Mouse (Mus musculus) heart, adult 9 months (tissue): ENCODE data around the gene Adam19.
"Not testable (repeated sequence)": the region's sequence is repeated elsewhere in the genome, so short reads cannot be mapped to it uniquely, and the experiment has no call there.

Source experiments
- DNase-seq, 2 experiments: peaks; one replicate each; pipeline ENCODE4 v3.0.0; 2022; ENCODE audit warnings: low spot score in 2 of 2

Adam19 gene

DNA sequence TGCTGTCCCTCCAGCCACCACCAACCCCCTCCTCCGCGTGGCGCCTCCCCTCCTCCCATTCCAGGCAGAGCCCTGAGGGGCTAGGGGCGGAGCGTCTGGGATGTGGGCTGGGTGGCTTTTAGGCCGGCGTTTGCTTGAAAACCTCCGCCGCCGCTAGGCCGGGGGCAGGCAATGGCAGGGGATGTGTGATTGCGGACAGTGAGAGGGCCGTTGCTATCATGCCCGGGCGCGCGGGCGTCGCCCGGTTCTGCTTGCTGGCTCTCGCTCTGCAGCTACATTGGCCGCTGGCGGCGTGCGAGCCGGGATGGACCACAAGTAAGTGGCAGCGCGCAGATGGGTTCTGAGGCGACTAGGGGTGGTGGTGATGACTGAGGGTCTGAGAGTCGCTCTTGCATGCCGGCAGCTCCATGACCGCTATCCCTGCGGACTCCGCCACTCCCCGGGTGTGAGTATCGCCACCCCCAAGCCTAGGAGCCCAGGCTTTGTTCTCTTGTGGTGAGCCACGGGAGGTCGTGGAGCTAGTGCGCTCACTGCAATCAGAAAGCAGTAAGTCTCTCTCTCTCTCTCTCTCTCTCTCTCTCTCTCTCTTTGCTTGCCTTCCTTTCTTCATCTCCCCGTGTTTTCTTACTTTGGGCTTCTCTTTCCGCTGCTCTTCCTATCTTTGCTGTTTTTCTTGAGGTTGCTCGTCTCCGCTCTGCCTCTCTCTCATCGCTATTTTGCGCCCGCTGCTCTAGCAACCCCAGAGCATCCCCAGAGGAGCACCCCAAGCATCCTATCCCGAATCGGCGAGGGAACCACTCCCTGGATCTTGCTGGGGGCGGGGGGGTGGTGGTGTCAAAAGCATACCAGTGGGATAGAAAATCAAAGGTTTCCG lies at the start of gene Adam19:
Gene Adam19 (plus strand): TSS at position 97 of the 874 bp plus-strand sequence.
- peak; percentile 79 to 81 for DNase-seq

DNA sequence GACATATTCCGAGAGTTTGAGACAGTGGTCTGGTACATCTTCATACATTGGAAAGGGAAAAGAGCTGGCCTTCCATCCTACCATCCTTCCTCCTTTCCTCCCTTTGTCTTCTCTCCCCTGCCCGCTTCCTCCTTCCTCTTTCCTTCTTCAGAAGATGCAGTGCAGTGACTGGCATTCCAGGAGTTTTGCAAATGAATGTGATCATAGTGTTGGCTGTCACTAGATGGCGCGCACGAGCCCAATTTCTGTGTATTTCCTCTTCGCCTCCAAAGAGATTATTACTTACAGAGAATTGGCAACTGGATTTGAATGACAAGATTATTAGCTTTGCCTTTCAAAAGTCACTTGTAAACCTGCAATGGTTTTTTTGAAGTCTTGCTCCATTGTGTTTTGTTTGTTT lies 39.7 kb upstream of the Adam19 start:
- peak in 1 of 2 experiments; percentile 50 for DNase-seq

DNA sequence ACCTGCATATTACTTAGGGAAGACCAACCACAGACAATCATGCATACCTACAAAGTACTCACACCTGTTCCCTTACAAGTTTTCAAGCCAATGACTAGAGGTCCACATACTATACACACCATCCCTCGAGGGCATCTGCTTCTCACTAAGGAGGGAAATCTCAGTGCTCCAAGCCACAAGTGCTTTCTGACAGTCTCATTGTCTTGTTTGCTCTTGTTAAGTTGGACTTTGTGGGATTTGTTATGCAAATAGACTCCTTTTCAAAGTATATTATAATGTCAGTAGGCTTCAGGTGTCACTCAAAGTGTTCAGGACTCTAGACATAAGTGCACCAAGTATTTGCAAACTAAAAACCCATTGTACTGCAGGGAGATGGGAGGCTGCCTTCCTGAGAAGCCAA lies 35.5 kb upstream of the Adam19 start:
- no peak for DNase-seq

- DNase-seq = no peak
These were observed 33.9 kb upstream of the Adam19 start for GRCm38 (mm10) chr11:46021850-46022249.

- DNase-seq = no peak
These were observed 32.8 kb upstream of the Adam19 start for GRCm38 (mm10) chr11:46022983-46023382.

- DNase-seq = peak in 1 of 2 experiments; percentile 8
These were observed 29.8 kb upstream of the Adam19 start for GRCm38 (mm10) chr11:46025962-46026392.

- no peak for DNase-seq
These were observed 27.6 kb upstream of the Adam19 start for GRCm38 (mm10) chr11:46027952-46028814.

- no peak for DNase-seq
These were observed 26.3 kb upstream of the Adam19 start for GRCm38 (mm10) chr11:46029485-46029884.

GRCm38 (mm10) chr11:46030026-46030425 lies 25.8 kb upstream of the Adam19 start:
- no peak for DNase-seq

DNA sequence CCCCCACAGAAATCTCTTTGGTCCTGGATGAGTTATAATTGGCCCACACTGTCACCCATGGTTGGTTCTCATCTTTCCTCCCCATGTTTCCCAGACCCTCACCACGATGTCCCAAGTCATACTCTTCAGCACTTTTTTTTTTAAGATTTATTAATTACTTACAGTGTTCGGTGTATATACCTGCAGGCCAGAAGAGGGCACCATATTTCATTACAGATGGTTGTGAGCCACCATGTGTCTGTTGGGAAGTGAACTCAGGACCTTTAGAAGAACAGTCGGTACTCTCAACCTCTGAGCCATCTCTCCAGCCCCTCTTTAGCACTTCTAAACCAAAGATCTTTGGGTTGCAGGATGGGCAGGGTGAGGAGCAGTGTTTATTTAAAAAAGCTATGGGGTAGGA lies 24.3 kb upstream of the Adam19 start:
- DNase-seq = no peak

DNA sequence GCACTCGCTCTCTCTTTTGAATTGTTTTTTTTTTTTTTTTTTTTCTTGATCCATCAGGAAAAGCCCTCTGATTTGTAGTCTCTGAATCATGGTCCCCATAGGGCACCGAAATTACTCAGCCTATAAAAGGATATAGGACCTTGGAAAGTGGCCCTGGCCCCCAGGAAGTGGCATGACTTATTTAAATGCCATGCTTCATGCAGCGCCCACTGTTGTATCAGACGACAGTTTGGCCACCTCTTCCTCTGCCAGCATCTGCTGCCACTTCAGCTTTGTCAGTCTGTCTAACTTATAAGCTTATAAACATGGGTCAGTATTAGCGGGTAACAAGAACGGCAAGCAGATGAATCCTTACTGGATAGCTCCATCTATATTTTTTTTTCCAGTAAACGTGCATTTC lies 22.8 kb upstream of the Adam19 start:
- DNase-seq = no peak

- DNase-seq = no peak
These were observed 19.4 kb upstream of the Adam19 start for GRCm38 (mm10) chr11:46036374-46036773.

- DNase-seq = no peak
These were observed 16.9 kb upstream of the Adam19 start for GRCm38 (mm10) chr11:46038901-46039300.

DNA sequence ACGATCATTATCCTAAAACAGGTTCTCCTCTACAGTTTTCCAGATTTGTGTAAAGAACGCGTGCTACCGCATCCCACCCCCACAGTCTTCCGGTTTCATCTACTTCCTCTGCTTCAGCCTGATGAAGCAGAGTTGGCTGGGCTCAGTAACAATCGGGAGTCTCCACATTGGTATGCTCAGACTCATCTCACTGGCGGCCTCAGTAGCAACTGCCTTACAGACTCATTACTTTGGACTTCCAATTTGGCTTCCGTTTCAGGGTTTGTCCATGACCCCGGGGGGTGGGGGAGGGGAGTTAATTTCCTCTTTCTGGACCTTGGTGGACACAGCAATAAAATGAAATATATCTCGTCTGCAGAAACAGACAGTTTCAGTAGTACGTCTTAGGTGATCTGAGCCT lies 16.5 kb upstream of the Adam19 start:
- peak; percentile 21 to 52 for DNase-seq

DNA sequence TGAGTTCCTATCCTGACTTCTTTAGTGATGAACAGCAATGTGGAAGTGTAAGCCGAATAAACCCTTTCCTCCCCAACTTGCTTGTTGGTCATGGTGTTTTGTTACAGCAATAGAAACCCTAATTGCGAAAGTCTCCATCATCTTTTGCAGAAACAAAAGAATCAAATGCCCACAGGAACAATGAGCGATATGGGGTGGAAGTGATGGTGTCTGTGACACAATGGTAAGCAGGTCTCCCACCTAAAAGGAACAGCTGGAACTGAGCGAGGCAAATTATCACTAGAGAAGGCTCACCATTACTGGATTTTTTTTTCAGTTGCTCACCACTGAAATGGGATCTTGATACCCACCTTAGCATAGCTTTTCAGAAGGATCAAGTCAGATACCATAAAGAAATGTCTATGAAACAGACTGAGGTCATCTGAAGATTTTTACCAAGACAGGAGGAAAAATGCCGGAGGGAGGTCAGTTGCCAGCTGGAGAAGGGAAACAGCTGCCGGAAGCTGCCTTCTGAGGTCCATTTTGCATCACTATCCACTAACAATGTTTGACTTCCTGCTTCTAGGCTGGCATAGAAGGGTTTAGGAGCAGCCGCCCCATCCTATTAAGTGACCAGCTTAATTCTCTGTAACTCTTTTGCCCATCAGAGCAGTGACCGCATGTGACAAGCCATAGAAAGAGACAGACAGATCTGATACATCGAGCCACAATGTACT lies 14.8 kb upstream of the Adam19 start:
- DNase-seq = no peak

DNA sequence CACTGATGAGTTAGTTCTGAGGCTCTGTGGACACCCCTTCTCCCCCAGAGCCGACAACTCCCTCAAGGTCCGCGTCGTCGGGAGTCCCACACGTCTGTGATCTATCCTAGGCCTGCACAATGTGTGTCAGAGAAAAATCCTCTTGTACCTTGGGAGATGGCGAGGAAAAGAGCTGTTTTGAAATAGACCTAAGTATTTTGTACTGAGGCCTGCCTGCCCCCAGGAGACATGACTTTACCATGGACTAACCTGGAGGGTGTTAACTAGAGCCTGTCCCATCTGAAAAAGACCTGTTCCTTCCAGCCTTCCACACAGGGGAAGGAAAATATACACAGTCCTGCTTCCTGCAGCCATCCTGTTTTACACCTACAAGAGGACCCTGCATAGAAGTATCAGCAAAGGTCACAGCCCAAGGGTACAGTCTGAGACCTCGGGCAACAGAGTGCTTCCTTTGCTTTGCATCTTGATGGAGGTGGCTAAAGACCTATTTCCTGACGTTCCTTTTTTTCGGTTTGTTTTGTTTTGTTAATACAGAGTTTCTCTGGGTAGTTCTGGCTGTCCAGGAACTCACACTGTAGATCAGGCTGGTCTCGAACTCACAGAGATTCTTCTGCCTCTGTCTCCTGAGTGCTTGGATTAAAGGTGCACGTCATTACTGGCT lies 14.1 kb upstream of the Adam19 start:
- DNase-seq = no peak

- DNase-seq = no peak
These were observed 11.0 kb upstream of the Adam19 start for GRCm38 (mm10) chr11:46044781-46045180.

DNA sequence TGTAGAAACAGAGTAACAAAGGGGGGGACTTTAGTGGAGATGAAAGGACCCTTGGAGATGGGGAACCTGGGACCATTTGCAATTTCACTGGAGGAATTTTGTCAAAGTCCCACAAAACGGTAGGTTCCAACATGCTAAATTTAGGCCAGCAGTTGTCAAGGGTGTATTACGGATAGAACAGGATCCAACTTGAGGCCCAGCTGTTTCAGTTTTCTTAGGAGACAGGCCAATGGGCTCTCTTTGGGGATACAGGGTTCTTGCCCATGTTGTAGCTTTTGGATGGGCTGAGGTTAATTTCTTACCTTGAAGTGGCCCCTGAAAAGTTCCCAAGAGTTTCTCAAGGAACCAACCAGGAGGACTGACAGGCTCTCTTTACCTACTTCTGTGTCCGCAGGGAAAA lies 8.5 kb upstream of the Adam19 start:
- no peak for DNase-seq

DNA sequence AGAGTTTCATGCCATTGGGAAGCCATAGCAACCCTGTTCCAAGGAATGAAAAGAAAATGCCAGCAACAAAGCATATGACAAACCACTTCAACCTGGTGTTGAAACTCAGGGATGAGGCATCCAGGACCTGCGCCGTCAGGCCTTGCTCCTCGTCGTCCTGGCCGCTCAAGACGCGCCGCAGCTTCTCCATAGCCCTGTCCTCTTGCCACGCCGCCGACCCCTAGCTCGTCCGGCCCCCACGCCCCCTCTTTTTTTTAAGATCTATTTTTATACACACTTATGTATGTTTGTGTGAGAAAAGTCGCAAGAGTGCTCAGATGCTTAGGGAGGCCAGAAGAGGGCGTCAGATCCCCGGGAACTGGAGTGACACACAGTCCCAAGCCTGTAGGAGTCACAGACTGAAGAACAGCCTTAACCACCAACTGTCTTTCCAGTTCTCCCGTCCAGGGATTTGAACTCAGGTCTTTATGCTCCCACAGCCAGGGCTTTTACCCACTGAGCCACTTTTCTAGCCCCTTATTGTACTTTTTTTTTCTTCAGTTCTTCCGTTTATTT lies 3.6 kb upstream of the Adam19 start, which contains the start of gene Gm12166:
Gene Gm12166 (minus strand): TSS at position 217 of the 555 bp plus-strand sequence.
- peak in 1 of 2 experiments; percentile 69 for DNase-seq

GRCm38 (mm10) chr11:46053457-46053856 lies 2.3 kb upstream of the Adam19 start:
- not testable (repeated sequence) for DNase-seq

- DNase-seq = no peak
These were observed 1.5 kb upstream of the Adam19 start for GRCm38 (mm10) chr11:46054311-46054710.
